Mouse (Mus musculus) T-helper 1 cell (primary cell): ENCODE data around the gene Chst5.
"Not testable (repeated sequence)": the region's sequence is repeated elsewhere in the genome, so short reads cannot be mapped to it uniquely, and the experiment has no call there.

Experiments
- in situ Hi-C: fragments of 300-600 bp; cut with MboI, MseI; formaldehyde crosslinking; loops from one replicate; pipeline ENCODE4 v1.15.1; 2025; ENCODE audit warnings: high pct_unique_total_duplicates

The Chst5 gene

GRCm38 (mm10) chr8:111876355-111876948 lies 33.8 kb downstream of the Chst5 start, which contains the start of gene Tmem170:
Gene Tmem170 (minus strand): TSS chr8:111876750.
- in situ Hi-C loops, result no loop called here

GRCm38 (mm10) chr8:111875758-111876157 lies 34.5 kb downstream of the Chst5 start:
- in situ Hi-C loops, result no loop called here

DNA sequence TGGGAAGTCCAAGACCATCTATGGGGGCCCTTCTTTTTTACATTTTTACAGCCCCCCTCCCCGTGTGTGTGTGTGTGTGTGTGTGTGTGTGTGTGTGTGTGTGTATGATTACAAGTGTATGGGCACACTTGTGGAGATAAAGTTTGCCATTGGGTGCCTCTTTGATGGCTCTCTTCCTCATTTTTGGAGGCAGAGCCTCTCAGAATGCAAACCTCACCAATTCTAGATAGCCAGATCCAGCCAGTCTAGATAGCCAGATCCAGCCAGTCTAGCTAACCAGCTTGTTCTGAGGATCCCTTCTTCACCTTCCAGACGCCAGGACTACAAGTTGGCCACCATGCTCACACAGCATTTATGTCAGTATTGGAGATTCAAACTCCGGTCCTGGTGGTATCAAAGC lies 39.0 kb downstream of the Chst5 start:
- in situ Hi-C loops, result no loop called here

DNA sequence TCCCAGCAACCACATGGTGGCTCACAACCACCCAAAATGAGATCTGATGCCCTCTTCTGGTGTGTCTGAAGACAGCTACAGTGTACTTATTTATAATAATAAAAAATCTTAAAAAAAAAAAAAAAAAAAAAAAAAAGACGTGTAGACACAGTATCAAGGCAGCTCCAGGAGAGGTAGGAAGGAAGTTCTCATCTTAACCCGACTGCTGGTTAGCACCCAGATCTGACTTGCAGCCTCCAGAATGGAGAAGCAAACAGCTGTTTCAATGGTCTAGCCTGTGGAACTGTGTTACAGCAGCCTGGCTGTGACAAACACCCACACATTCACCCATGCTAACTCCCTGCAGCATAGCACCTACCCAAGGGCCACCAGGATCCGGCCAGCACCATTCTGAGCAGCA lies 39.9 kb downstream of the Chst5 start:
- in situ Hi-C loops, result no loop called here

DNA sequence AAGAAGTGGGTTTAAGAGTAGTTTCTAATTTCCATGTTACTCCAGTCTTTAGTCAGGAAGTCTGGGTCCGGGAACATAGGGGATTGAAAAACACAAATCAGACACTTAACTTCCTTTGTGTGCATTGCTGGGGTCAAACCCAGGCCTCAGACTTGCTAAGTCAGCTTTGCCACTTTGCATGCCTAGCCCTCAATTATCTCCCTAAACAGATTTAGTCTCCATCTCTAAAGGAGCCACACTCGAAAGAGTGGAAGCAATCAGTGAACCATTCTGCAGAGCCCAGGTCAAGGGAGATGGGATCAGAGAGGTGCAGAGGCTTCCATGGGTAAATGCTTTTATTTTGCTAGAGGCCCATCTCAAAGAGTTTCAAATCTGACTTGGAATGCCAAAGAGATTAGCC lies 41.6 kb downstream of the Chst5 start:
- in situ Hi-C loops, result no loop called here

GRCm38 (mm10) chr8:111865857-111866256 lies 44.4 kb downstream of the Chst5 start:
- in situ Hi-C loops, result no loop called here

GRCm38 (mm10) chr8:111865130-111865852 lies 45.0 kb downstream of the Chst5 start:
- in situ Hi-C loops, result no loop called here

DNA sequence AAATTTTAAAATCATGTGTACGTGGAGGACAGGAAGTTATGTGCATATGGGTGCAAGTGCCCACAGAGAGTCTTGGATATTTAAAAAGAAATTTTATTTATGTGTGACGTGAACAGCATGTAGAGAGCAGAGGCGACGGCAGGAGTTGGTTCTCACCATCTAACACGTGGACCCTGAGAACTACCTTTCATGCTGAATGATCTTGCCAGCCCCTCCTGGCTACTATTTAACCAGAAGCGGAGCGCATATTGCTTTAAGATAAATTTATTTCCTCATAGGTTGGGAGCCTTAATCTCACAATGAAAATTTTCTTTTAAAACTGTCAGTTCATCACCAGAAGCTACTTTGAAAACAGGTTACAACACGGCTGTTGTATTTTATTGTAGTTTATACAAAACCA lies 45.6 kb downstream of the Chst5 start:
- in situ Hi-C loops, result no loop called here

GRCm38 (mm10) chr8:111863280-111863679 lies 47.0 kb downstream of the Chst5 start:
- in situ Hi-C loops, result no loop called here

DNA sequence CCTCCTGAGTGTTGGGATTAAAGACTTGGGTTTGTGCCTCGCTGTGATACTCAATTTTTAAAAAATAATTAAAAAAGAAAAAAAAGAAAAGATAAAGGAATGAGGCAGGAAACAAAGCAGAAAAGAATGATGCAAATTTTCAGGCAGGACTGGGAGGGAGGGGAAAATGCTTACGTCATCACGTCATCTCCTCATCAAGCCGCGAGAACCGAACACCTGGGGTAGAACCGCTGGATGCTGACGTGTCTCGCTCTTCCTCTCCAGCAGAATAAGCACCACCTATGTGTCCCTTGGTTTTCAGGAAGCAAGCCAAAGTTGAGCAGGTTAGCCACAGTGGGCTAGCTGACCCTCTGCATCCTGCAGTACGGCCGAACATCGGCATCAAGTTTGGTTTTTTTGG lies 54.3 kb downstream of the Chst5 start:
- in situ Hi-C loops, result no loop called here

DNA sequence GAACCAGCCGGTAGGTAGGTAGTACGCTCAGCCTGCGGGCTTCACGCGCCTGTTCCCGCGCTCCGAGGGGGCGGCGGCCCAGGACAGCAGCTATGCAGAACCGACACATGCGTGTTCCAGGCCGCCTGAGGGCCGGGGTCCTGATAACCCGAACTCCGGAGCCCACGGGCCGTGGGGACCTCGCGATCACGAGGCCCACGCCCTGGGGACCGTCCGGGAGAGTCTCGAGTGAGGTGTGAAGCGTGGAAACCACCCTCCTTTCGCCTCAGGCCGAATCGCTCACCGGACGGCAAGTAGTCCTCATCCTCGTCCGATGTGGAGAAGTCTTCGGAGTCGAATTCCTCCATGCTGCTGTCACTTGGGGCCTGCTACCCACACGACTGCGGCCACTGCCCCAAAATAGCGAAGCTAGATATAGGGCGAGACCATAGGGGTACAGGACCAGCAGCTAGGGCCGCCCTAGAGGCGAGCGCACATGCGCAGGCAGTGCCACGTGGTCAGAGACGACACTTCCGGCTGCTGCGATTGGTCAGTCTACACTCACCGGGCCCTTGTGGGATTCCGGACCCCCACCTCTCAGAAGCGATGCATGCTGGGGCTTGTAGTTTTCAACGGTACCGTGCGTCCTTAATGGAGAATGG lies 56.3 kb downstream of the Chst5 start, which contains the start of gene Cfdp1:
Gene Cfdp1 (minus strand): TSS at position 431 of the 641 bp plus-strand sequence.
- in situ Hi-C loops, result no loop called here

DNA sequence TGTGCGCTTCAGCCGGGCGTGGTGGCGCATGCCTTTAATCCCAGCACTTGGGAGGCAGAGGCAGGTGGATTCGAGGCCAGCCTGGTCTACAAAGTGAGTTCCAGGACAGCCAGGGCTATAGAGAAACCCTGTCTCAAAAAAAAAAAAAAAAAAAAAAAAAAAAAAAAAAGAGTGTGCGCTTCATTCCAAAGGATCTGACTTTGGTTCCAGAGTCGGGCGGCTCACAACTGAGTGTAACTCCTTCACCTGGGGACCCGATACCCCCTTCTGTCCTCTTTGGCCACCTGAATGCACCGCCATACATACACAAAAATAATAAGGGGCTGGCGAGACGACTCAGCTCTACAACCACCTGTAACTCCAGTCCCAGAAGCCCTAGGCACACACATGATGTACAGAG lies 57.0 kb downstream of the Chst5 start:
- in situ Hi-C loops, result not testable (repeated sequence)

GRCm38 (mm10) chr8:111846746-111847145 lies 63.5 kb downstream of the Chst5 start:
- in situ Hi-C loops, result no loop called here
